12 mouse cellular contexts compared by ENCODE assay signal in the genomic region with DNA sequence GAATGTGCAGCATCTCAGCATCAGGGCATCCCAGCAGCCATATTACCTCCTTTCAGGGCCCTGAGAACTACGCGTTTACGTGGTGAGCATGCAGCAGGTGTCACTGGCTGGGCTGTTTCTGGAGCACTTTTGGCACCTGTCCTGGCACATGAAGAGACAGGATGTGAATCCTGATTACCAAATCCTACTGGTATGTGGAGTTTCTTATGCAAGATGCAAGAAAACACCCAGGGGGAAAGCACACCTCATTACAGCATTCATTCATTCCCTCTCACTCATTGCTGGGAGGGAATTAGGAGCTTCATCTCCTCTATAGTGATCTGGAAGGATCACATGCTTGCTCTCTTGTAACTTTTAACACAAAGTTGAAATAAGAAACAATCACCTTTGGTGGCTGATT.
"Had no signal": no experiment of that assay in that cellular context is flagged by ENCODE, and none has a peak within 500 bp of the region (broad histone marks: within the 10 kb centered on the region; RNA-seq: fewer than 3 reads in every experiment).

No protein-coding gene starts in this region.

- H3K27me3 ChIP-seq: intestine, embryonic 15.5 days; limb, embryonic 12.5 days; midbrain, embryonic 12.5 days; neural tube, embryonic 15.5 days had no signal

- H3K4me3 ChIP-seq: intestine, embryonic 15.5 days; layer of hippocampus, adult 2 months; limb, embryonic 12.5 days; midbrain, embryonic 12.5 days; myocyte; neural tube, embryonic 15.5 days had no signal

- H3K27ac ChIP-seq: intestine, embryonic 15.5 days; layer of hippocampus, adult 2 months; limb, embryonic 12.5 days; liver, embryonic 14.5 days; midbrain, embryonic 12.5 days; neural tube, embryonic 15.5 days had no signal

- H3K4me1 ChIP-seq: intestine, embryonic 15.5 days; midbrain, embryonic 12.5 days; neural tube, embryonic 15.5 days had no signal

- H3K9ac ChIP-seq: intestine, embryonic 15.5 days; limb, embryonic 12.5 days; liver, embryonic 14.5 days; midbrain, embryonic 12.5 days; neural tube, embryonic 15.5 days had no signal

- H3K9me3 ChIP-seq: intestine, embryonic 15.5 days; limb, embryonic 12.5 days; midbrain, embryonic 12.5 days; neural tube, embryonic 15.5 days had no signal

- H3K4me2 ChIP-seq: intestine, embryonic 15.5 days; limb, embryonic 12.5 days; midbrain, embryonic 12.5 days; neural tube, embryonic 15.5 days had no signal

- ATAC-seq: intestine, embryonic 15.5 days; midbrain, embryonic 16.5 days had no signal

- H3K36me3 ChIP-seq: intestine, embryonic 15.5 days; limb, embryonic 12.5 days; midbrain, embryonic 12.5 days; neural tube, embryonic 15.5 days had no signal

- DNase-seq: kidney, adult 18-20 months; kidney, postnatal 10 days; kidney, postnatal 4 days; thymus, postnatal 4 days had no signal
